In the genomic region with DNA sequence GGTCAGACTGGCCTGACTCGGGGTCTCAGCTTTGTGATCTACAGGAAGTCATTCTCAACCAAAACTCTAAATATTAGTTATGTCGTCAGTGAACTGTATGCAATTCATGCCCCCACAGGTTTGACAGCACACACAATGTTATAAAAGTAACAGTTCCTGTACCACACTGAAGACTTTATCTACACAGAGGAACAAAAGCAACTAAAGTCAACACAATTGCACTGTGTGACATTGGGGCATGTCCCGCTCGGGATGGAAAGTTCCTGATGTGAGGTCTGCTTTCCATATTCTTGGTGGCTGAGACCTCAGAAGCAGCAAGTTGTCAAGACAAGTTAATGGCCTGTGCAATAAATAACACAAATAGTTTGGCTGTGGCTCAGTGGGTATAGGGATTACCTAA, we compare ENCODE assay signal across 15 mouse cellular contexts.
"Had no signal": no experiment of that assay in that cellular context is flagged by ENCODE, and none has a peak within 500 bp of the region (broad histone marks: within the 10 kb centered on the region; RNA-seq: fewer than 3 reads in every experiment).

No protein-coding gene starts in this region.

- DNase-seq: lung, adult 18-20 months; lung, postnatal 10 days; midbrain, embryonic 14.5 days; right cerebral cortex, postnatal 14 days; thymus, adult 2 months; thymus, postnatal 25 days; thymus, postnatal 4 days had no signal

- H3K27ac ChIP-seq: liver, embryonic 12.5 days; liver, embryonic 14.5 days; lung, embryonic 15.5 days; midbrain, embryonic 10.5 days; midbrain, embryonic 12.5 days; neural tube, embryonic 13.5 days had no signal

- ATAC-seq: liver, embryonic 12.5 days; midbrain, embryonic 16.5 days had no signal

- H3K9me3 ChIP-seq: liver, embryonic 12.5 days; lung, embryonic 15.5 days; midbrain, embryonic 10.5 days; midbrain, embryonic 12.5 days; neural tube, embryonic 13.5 days had no signal

- H3K4me2 ChIP-seq: liver, embryonic 12.5 days; lung, embryonic 15.5 days; midbrain, embryonic 12.5 days; neural tube, embryonic 13.5 days had no signal

- H3K4me1 ChIP-seq: liver, embryonic 12.5 days; midbrain, embryonic 10.5 days; midbrain, embryonic 12.5 days had no signal

- H3K36me3 ChIP-seq: liver, embryonic 12.5 days; lung, embryonic 15.5 days; midbrain, embryonic 10.5 days; midbrain, embryonic 12.5 days; neural tube, embryonic 13.5 days had no signal

- H3K9ac ChIP-seq: liver, embryonic 12.5 days; liver, embryonic 14.5 days; lung, embryonic 15.5 days; midbrain, embryonic 12.5 days; neural tube, embryonic 13.5 days had no signal

- H3K4me3 ChIP-seq: liver, embryonic 12.5 days; lung, embryonic 15.5 days; midbrain, embryonic 10.5 days; midbrain, embryonic 12.5 days; myocyte; neural tube, embryonic 13.5 days had no signal

- H3K27me3 ChIP-seq: liver, embryonic 12.5 days; lung, embryonic 15.5 days; midbrain, embryonic 12.5 days; neural tube, embryonic 13.5 days had no signal
